Mouse (Mus musculus) testis, adult 2 months (tissue): ENCODE data around the gene Tmem251. TPM values are rescaled to one million over a fixed set of nuclear protein-coding genes. Genes with fewer than 3 reads are reported as not detected.

Experiments used
- H3K27ac ChIP-seq: fragments of 200-500 bp; 2 replicates; pipeline ENCODE4 v1.5.1; 2012; ENCODE audit warnings: low read depth, low read length; ENCODE audit not compliant: control insufficient read depth, insufficient read depth
- H3K27me3 ChIP-seq: fragments of 200-500 bp; 2 replicates; pipeline ENCODE4 v1.6.1; 2012; ENCODE audit warnings: mild to moderate bottlenecking, low read length, moderate library complexity; ENCODE audit not compliant: control insufficient read depth, insufficient read depth
- H3K36me3 ChIP-seq: fragments of 200-500 bp; 2 replicates; pipeline ENCODE4 v1.6.1; 2012; ENCODE audit warnings: mild to moderate bottlenecking, low read length; ENCODE audit not compliant: control insufficient read depth, insufficient read depth
- H3K4me1 ChIP-seq: fragments of 200-500 bp; 2 replicates; pipeline ENCODE4 v1.6.1; 2012; ENCODE audit warnings: low read length; ENCODE audit not compliant: control insufficient read depth, insufficient read depth
- H3K4me3 ChIP-seq: fragments of 200-500 bp; 2 replicates; pipeline ENCODE4 v1.5.1; 2012; ENCODE audit warnings: low read depth, mild to moderate bottlenecking, low read length, moderate library complexity, mixed read lengths; ENCODE audit not compliant: control insufficient read depth
- CTCF ChIP-seq: fragments of 200-500 bp; IDR thresholded peaks from 2 replicates; pipeline ENCODE4 v1.5.1; 2012; ENCODE audit warnings: low read depth, mild to moderate bottlenecking, inconsistent platforms, low read length, moderate library complexity; ENCODE audit not compliant: control insufficient read depth, insufficient read depth, insufficient replicate concordance
- POLR2A ChIP-seq: fragments of 200-500 bp; IDR thresholded peaks from 2 replicates; pipeline ENCODE4 v1.6.1; 2012; ENCODE audit warnings: low read depth, mild to moderate bottlenecking, inconsistent platforms, low read length, moderate library complexity; ENCODE audit not compliant: control insufficient read depth
- polyA plus RNA-seq: library from polyadenylated mRNA; depleted of rRNA; stranded (reverse); fragments of >200 nt; gene quantifications from 2 replicates; pipeline ENCODE4 v1.2.3, GENCODE M21; 2012

The Tmem251 gene
- polyA plus RNA-seq, 1 experiment, result 1.1 TPM

- Histone ChIP-seq H3K27ac (no peak overlapping the region), H3K4me1 (no peaks in the 10 kb centered on the region)
Measured at GRCm38 (mm10) chr12:102713153-102713865, 30.3 kb upstream of the Tmem251 start.

GRCm38 (mm10) chr12:102714116-102714515 is 29.4 kb upstream of the Tmem251 start:
- Histone ChIP-seq H3K27ac (no peak overlapping the region), H3K36me3 (no peaks in the 10 kb centered on the region), H3K27me3 (no peaks in the 10 kb centered on the region), H3K4me3 (no peak overlapping the region), H3K4me1 (no peaks in the 10 kb centered on the region)
- no peak for TF ChIP-seq CTCF
- no peak for TF ChIP-seq POLR2A

More at GRCm38 (mm10) chr12:102713153-102713865, 30.3 kb upstream of the Tmem251 start:
- H3K27me3 ChIP-seq, result no peaks in the 10 kb centered on the region
- H3K36me3 ChIP-seq, result no peaks in the 10 kb centered on the region
- TF ChIP-seq POLR2A (no peak), CTCF (no peak)
- no peak overlapping the region for H3K4me3 ChIP-seq

- no peaks in the 10 kb centered on the region for H3K27me3 ChIP-seq
- no peak for TF ChIP-seq CTCF
- TF ChIP-seq POLR2A, result no peak
- H3K27ac ChIP-seq, result no peak overlapping the region
- H3K36me3 ChIP-seq, result no peaks in the 10 kb centered on the region
- H3K4me1 ChIP-seq, result no peaks in the 10 kb centered on the region
- H3K4me3 ChIP-seq, result no peak overlapping the region
Measured at GRCm38 (mm10) chr12:102714654-102715395, 28.7 kb upstream of the Tmem251 start.

- no peaks in the 10 kb centered on the region for H3K27me3 ChIP-seq
- peak; percentile 35; the same call in 1 of the 2 replicates for TF ChIP-seq CTCF
- TF ChIP-seq POLR2A, result no peak
- no peak overlapping the region for H3K4me3 ChIP-seq
- no peak overlapping the region for H3K27ac ChIP-seq
- no peaks in the 10 kb centered on the region for H3K36me3 ChIP-seq
- peaks cover 5% of the 10 kb centered on the region for H3K4me1 ChIP-seq
Measured at GRCm38 (mm10) chr12:102719552-102720315, 23.8 kb upstream of the Tmem251 start.

DNA sequence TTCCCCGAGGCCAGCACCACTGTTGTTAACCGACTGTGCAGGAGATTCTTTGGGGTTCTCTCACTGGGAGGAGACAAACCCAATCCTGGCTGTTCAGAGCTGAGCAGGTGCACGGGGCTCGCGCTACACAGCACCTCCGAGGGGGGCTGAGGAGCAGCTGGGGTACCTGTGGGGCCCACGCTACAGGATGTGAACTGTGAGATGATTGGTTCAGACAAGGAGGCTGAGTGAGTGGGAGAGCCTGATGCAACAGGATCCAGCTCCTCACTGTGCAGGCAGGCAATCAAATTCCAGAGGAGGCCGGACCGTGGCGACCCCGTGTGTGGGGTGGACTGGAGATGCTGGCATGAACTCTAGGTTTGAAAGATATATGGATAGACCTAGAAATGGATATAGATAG is 21.1 kb upstream of the Tmem251 start:
- Histone ChIP-seq H3K4me3 (peak overlapping the region; percentile 29; the same call in 1 of the 2 replicates), H3K36me3 (no peaks in the 10 kb centered on the region), H3K27me3 (no peaks in the 10 kb centered on the region), H3K4me1 (peaks cover 5% of the 10 kb centered on the region), H3K27ac (no peak overlapping the region)
- TF ChIP-seq POLR2A (no peak), CTCF (no peak)

DNA sequence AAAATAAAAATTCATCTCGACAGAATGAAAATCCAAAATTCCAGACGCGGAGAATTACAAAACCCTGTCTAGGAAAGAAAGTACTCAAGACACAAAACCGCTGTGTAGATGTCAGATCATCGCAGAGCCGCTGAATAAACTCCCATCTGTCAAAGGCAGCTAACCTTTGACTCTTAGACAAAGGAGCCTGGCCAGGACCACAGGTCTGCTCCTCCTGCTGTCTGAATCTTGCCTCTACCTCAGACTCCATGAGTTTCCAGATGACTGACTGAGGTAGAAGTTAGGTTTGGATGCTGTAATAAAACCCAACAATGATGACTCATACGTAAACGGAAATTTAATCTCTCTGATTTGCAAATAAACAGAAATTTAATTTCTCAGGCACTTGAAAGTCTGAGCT is 20.6 kb upstream of the Tmem251 start:
- Histone ChIP-seq H3K4me3 (no peak overlapping the region), H3K4me1 (peaks cover 5% of the 10 kb centered on the region), H3K27ac (no peak overlapping the region), H3K36me3 (no peaks in the 10 kb centered on the region), H3K27me3 (no peaks in the 10 kb centered on the region)
- TF ChIP-seq POLR2A (no peak), CTCF (no peak)

GRCm38 (mm10) chr12:102723861-102724260 is 19.7 kb upstream of the Tmem251 start:
- peaks cover 5% of the 10 kb centered on the region for H3K4me1 ChIP-seq
- H3K27ac ChIP-seq, result no peak overlapping the region
- no peak overlapping the region for H3K4me3 ChIP-seq
- no peaks in the 10 kb centered on the region for H3K27me3 ChIP-seq
- no peak for TF ChIP-seq POLR2A
- no peak for TF ChIP-seq CTCF
- no peaks in the 10 kb centered on the region for H3K36me3 ChIP-seq
